Mouse (Mus musculus): ENCODE results near the gene Rgp1. TPM values are rescaled to one million over a fixed set of nuclear protein-coding genes. Genes with fewer than 3 reads are reported as not detected.

The Rgp1 gene
- 10.0 and 92.3 TPM in 2 replicates for polyA plus RNA-seq (2012; ENCODE audit: low replicate concordance)

GRCm38 (mm10) chr4:43578376-43579204 lies at the start of gene Rgp1, which contains the start of gene Gba2:
TSS of gene Rgp1 (plus strand) at chr4:43578715.
TSS of gene Gba2 (minus strand) at chr4:43578873.

GRCm38 (mm10) chr4:43561997-43562768 lies 16.3 kb upstream of the Rgp1 start, which contains the start of the genes Creb3 and Tln1:
TSS of gene Creb3 (plus strand) at chr4:43562332.
TSS of gene Tln1 (minus strand) at chr4:43562691.

GRCm38 (mm10) chr4:43584444-43585416 lies 6.2 kb downstream of the Rgp1 start, which contains the start of gene Msmp:
TSS of gene Msmp (minus strand) at chr4:43584494.

GRCm38 (mm10) chr4:43631046-43631955 lies 52.8 kb downstream of the Rgp1 start, which contains the start of gene Npr2:
TSS of gene Npr2 (plus strand) at chr4:43631935.

Other genes starting within 250 kb of the Rgp1 start
- 4.6 and 5.8 TPM in 2 replicates for gene Rusc2, start 196.7 kb upstream of the Rgp1 start, polyA plus RNA-seq (2012; ENCODE audit: low replicate concordance)
- not detected in 2 replicates for gene Fam166b, start 149.6 kb upstream of the Rgp1 start, polyA plus RNA-seq (2012; ENCODE audit: low replicate concordance)
- gene Tesk1, start 136.8 kb upstream of the Rgp1 start, polyA plus RNA-seq (2012; ENCODE audit: low replicate concordance): 61.5 and 66.9 TPM in 2 replicates
- gene Cd72, start 124.1 kb upstream of the Rgp1 start, polyA plus RNA-seq (2012; ENCODE audit: low replicate concordance): 13.1 and 30.5 TPM in 2 replicates
- gene Sit1, start 95.0 kb upstream of the Rgp1 start, polyA plus RNA-seq (2012; ENCODE audit: low replicate concordance): 2.5 and 7.0 TPM in 2 replicates
- 57.3 and 118 TPM in 2 replicates for gene Ccdc107, start 85.8 kb upstream of the Rgp1 start, polyA plus RNA-seq (2012; ENCODE audit: low replicate concordance)
- 10.8 and 15.0 TPM in 2 replicates for gene Arhgef39, start 79.0 kb upstream of the Rgp1 start, polyA plus RNA-seq (2012; ENCODE audit: low replicate concordance)
- gene Car9, start 71.7 kb upstream of the Rgp1 start, polyA plus RNA-seq (2012; ENCODE audit: low replicate concordance): 0.71 TPM in 1 of 2 replicates, not detected in the other
- 1.2 and 2.0 TPM in 2 replicates for gene Tpm2, start 55.0 kb upstream of the Rgp1 start, polyA plus RNA-seq (2012; ENCODE audit: low replicate concordance)
- gene Creb3, start 16.4 kb upstream of the Rgp1 start, polyA plus RNA-seq (2012; ENCODE audit: low replicate concordance): 2.3 and 2.7 TPM in 2 replicates
- 171 and 216 TPM in 2 replicates for gene Tln1, start 16.0 kb upstream of the Rgp1 start, polyA plus RNA-seq (2012; ENCODE audit: low replicate concordance)
- 5.8 and 15.7 TPM in 2 replicates for gene Gba2, start 158 bp downstream of the Rgp1 start, polyA plus RNA-seq (2012; ENCODE audit: low replicate concordance)
- not detected in 2 replicates for gene Msmp, start 5.8 kb downstream of the Rgp1 start, polyA plus RNA-seq (2012; ENCODE audit: low replicate concordance)
- gene Npr2, start 53.2 kb downstream of the Rgp1 start, polyA plus RNA-seq (2012; ENCODE audit: low replicate concordance): 0.08 and 0.18 TPM in 2 replicates
- not detected in 2 replicates for gene Spag8, start 74.9 kb downstream of the Rgp1 start, polyA plus RNA-seq (2012; ENCODE audit: low replicate concordance)
- gene Hint2, start 77.8 kb downstream of the Rgp1 start, polyA plus RNA-seq (2012; ENCODE audit: low replicate concordance): 13.6 and 20.8 TPM in 2 replicates
- 0.60 and 1.3 TPM in 2 replicates for gene Tmem8b, start 90.3 kb downstream of the Rgp1 start, polyA plus RNA-seq (2012; ENCODE audit: low replicate concordance)
- gene Fam221b, start 90.4 kb downstream of the Rgp1 start, polyA plus RNA-seq (2012; ENCODE audit: low replicate concordance): not detected in 2 replicates
- not detected in 2 replicates for gene Olfr70, start 122.1 kb downstream of the Rgp1 start, polyA plus RNA-seq (2012; ENCODE audit: low replicate concordance)
- 0.15 TPM in 1 of 2 replicates, not detected in the other for gene Olfr71, start 131.5 kb downstream of the Rgp1 start, polyA plus RNA-seq (2012; ENCODE audit: low replicate concordance)
- 0.11 TPM in 1 of 2 replicates, not detected in the other for gene Hrct1, start 148.5 kb downstream of the Rgp1 start, polyA plus RNA-seq (2012; ENCODE audit: low replicate concordance)
- 0.03 TPM in 1 of 2 replicates, not detected in the other for gene Spaar, start 151.3 kb downstream of the Rgp1 start, polyA plus RNA-seq (2012; ENCODE audit: low replicate concordance)
- not detected in 2 replicates for gene Olfr159, start 192.3 kb downstream of the Rgp1 start, polyA plus RNA-seq (2012; ENCODE audit: low replicate concordance)
- gene Olfr156, start 245.2 kb downstream of the Rgp1 start, polyA plus RNA-seq (2012; ENCODE audit: low replicate concordance): not detected in 2 replicates

All from leukemia stem cell, adult 10-12 weeks (primary cell).